ENCODE assay signal across 23 mouse cellular contexts in the genomic region with DNA sequence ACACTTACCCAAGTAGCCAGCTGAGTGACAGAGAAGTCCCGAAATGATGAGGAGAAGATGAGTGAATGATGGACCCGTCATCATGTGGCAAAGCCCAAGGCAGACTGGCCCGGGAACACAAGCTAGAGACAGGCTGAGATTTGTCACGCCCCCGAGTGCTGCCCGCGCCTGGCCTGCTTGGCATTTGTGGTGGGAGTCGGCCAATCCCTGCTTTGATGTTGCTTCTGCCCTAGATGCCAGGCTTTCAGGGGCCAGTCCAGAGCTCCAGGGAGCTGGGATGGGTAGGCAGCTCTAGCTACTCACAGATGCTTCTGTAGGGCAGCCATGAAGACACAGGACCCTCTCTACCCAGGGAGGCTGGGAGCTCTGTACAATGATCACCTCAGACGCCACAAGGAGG. TPM values are rescaled to one million over a fixed set of nuclear protein-coding genes. Genes with fewer than 3 reads are reported as not detected.
DNase-seq lines count a peak whose midpoint lies in the region; ATAC-seq lines count a peak whose summit lies in the region.
"Had no signal": no experiment of that assay in that cellular context is flagged by ENCODE, and none has a peak within 500 bp of the region (broad histone marks: within the 10 kb centered on the region; RNA-seq: fewer than 3 reads in every experiment).

No protein-coding gene starts in this region.

- peak; percentile 30 for DNase-seq in adrenal gland, postnatal 14 days
- DNase-seq in adrenal gland, postnatal 10 days = no peak
- DNase-seq in heart, embryonic 10.5 days (ENCODE audit: low spot score) = no peak
- peak; percentile 43 to 61 for DNase-seq in kidney, postnatal 4 days
- no peak for DNase-seq in kidney, adult 9 months
- DNase-seq in 3134 (ENCODE audit: extremely low read depth, insufficient read length, low spot score) = peak; percentile 21
- no peak for DNase-seq in right cerebral cortex, postnatal 4 days
- DNase-seq: adrenal gland, adult 2 months; kidney, adult 11 months; layer of hippocampus, adult 9-11 months; right cerebral cortex, adult 18-20 months had no signal

- no peaks in the 10 kb centered on the region for H3K27me3 ChIP-seq in heart, embryonic 10.5 days (ENCODE audit: insufficient read depth, poor library complexity, severe bottlenecking)
- peaks cover 12% of the 10 kb centered on the region; the same call in 1 of the 2 replicates for H3K27me3 ChIP-seq in heart, embryonic 12.5 days (replicated peaks)
- H3K27me3 ChIP-seq: CH12.LX; hindbrain, embryonic 12.5 days; limb, embryonic 15.5 days; midbrain, embryonic 15.5 days; neural tube, embryonic 13.5 days; stomach, embryonic 15.5 days had no signal

- no peak overlapping the region for H3K9ac ChIP-seq in heart, embryonic 12.5 days
- H3K9ac ChIP-seq: hindbrain, embryonic 12.5 days; limb, embryonic 15.5 days; liver, embryonic 14.5 days; lung, embryonic 15.5 days; midbrain, embryonic 15.5 days; neural tube, embryonic 13.5 days; stomach, embryonic 15.5 days had no signal

- H3K27ac ChIP-seq in heart, embryonic 10.5 days = peak overlapping the region; percentile 30; the same call in 1 of the 2 replicates
- H3K27ac ChIP-seq in heart, embryonic 12.5 days (ENCODE audit: poor library complexity, severe bottlenecking) = no peak overlapping the region
- H3K27ac ChIP-seq: forebrain, embryonic 10.5 days; hindbrain, embryonic 12.5 days; limb, embryonic 15.5 days; liver, embryonic 14.5 days; lung, embryonic 15.5 days; midbrain, embryonic 15.5 days; neural tube, embryonic 13.5 days; stomach, embryonic 15.5 days had no signal

- H3K9me3 ChIP-seq in heart, embryonic 10.5 days = no peaks in the 10 kb centered on the region
- no peaks in the 10 kb centered on the region for H3K9me3 ChIP-seq in heart, embryonic 12.5 days (replicated peaks)
- H3K9me3 ChIP-seq: forebrain, embryonic 10.5 days; G1E; hindbrain, embryonic 12.5 days; limb, embryonic 15.5 days; lung, embryonic 15.5 days; midbrain, embryonic 15.5 days; neural tube, embryonic 13.5 days; stomach, embryonic 15.5 days had no signal

- no peaks in the 10 kb centered on the region for H3K36me3 ChIP-seq in heart, embryonic 10.5 days
- H3K36me3 ChIP-seq in heart, embryonic 12.5 days = no peaks in the 10 kb centered on the region
- H3K36me3 ChIP-seq: forebrain, embryonic 10.5 days; G1E; hindbrain, embryonic 12.5 days; limb, embryonic 15.5 days; lung, embryonic 15.5 days; midbrain, embryonic 15.5 days; neural tube, embryonic 13.5 days; stomach, embryonic 15.5 days had no signal

- H3K4me3 ChIP-seq in heart, embryonic 10.5 days = no peak overlapping the region
- H3K4me3 ChIP-seq in heart, embryonic 12.5 days = no peak overlapping the region
- H3K4me3 ChIP-seq: forebrain, embryonic 10.5 days; hindbrain, embryonic 12.5 days; limb, embryonic 15.5 days; lung, embryonic 15.5 days; midbrain, embryonic 15.5 days; neural tube, embryonic 13.5 days; stomach, embryonic 15.5 days had no signal

- 77% methylated on average over 9 of the region's 9 CpGs for WGBS in heart, embryonic 10.5 days
- WGBS in heart, embryonic 12.5 days = 74% methylated on average over 9 of the region's 9 CpGs

- H3K4me1 ChIP-seq in heart, embryonic 10.5 days = peaks cover 42% of the 10 kb centered on the region
- peaks cover 38% of the 10 kb centered on the region for H3K4me1 ChIP-seq in heart, embryonic 12.5 days (replicated peaks)
- H3K4me1 ChIP-seq: hindbrain, embryonic 12.5 days; midbrain, embryonic 15.5 days had no signal

- no peak overlapping the region for H3K4me2 ChIP-seq in heart, embryonic 12.5 days
- H3K4me2 ChIP-seq: hindbrain, embryonic 12.5 days; limb, embryonic 15.5 days; lung, embryonic 15.5 days; midbrain, embryonic 15.5 days; neural tube, embryonic 13.5 days; stomach, embryonic 15.5 days had no signal

- ATAC-seq in heart, embryonic 12.5 days (ENCODE audit: insufficient number of reproducible peaks, low FRiP score) = no peak
- ATAC-seq: forebrain, embryonic 16.5 days; midbrain, embryonic 15.5 days had no signal

RNA-seq across cellular contexts. Expression of a gene that starts 33.4 kb away (rescaled TPM):
- 0.15 and 1.3 TPM in 2 replicates for total RNA-seq in adrenal gland, postnatal 14 days (2021)
- 1 to 10 TPM; 1.1 to 4.0 TPM for total RNA-seq in adrenal gland, postnatal 10 days (2021)
- polyA plus RNA-seq in heart, embryonic 10.5 days (2016; fragmentation: Nextera tagmentation; extraction: Ambion mirVana) = 3.6 and 6.1 TPM in 2 replicates
- polyA plus RNA-seq in heart, embryonic 12.5 days (2016; fragmentation: Nextera tagmentation; extraction: Ambion mirVana) = 7.6 and 7.7 TPM in 2 replicates
- total RNA-seq: adrenal gland, adult 2 months had no signal
- polyA plus RNA-seq: forebrain, embryonic 16.5 days; G1E; midbrain, embryonic 15.5 days had no signal

Comparison
In these comparisons a context has a peak if more than half of its experiments do, and no peak if none do; other contexts are left out.
1. DNase-seq: peak in adrenal gland, postnatal 14 days (single experiment), kidney, postnatal 4 days (2 of 2) and 3134 (single experiment); none in adrenal gland, postnatal 10 days (single experiment), heart, embryonic 10.5 days (single experiment), kidney, adult 9 months (single experiment) and right cerebral cortex, postnatal 4 days (single experiment).